Mouse (Mus musculus): ENCODE data around the gene Ucma.

DNA sequence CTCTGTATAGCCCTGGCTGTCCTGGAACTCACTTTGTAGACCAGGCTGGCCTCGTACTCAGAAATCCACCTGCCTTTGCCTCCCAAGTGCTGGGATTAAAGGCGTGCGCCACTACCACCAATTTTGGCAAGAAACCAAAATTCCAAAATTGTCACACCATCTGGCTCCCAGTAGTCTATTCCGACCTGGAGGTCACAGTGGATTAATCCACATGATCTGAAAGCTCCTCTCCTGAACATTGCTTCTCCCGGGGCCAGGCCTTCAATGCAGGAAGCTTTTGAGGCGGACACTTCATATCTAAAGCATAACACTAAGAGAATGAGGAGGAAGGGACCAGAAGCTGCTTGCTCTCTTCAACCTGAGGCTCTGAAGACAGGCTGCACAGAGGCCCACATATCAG is 39.6 kb downstream of the Ucma start:
- TF ChIP-seq POLR2A (IDR thresholded peaks at IDR 0.05; ENCODE audit: control insufficient read depth, low read depth, low read length) (no peak), CTCF (IDR thresholded peaks at IDR 0.05; ENCODE audit: control insufficient read depth, insufficient read depth, insufficient replicate concordance, low read depth, low read length) (no peak)
